Mouse (Mus musculus) forebrain, embryonic 13.5 days (tissue): Measurements from ENCODE around the gene Vamp2. TPM values are rescaled to one million over a fixed set of nuclear protein-coding genes. Genes with fewer than 3 reads are reported as not detected.

ENCODE experiments used
- ATAC-seq: fragments of 200-750 bp; cut with Nextera tagmentation; 2 replicates; pipeline ENCODE4 v1.8.0; 2017
- H3K27ac ChIP-seq: fragments of 300-500 bp; sonication (generic); 2 replicates; pipeline ENCODE4 v1.5.1; 2015; ENCODE audit warnings: inconsistent platforms, mild to moderate bottlenecking, moderate library complexity
- H3K27me3 ChIP-seq: fragments of 300-500 bp; sonication (generic); 2 replicates; pipeline ENCODE4 v1.6.1; 2015; ENCODE audit warnings: mild to moderate bottlenecking, inconsistent platforms
- H3K36me3 ChIP-seq: fragments of 300-500 bp; sonication (generic); 2 replicates; pipeline ENCODE4 v1.6.1; 2015; ENCODE audit warnings: mild to moderate bottlenecking, inconsistent platforms; ENCODE audit not compliant: poor library complexity, severe bottlenecking
- H3K4me1 ChIP-seq: fragments of 300-500 bp; sonication (generic); 2 replicates; pipeline ENCODE4 v1.6.1; 2015; ENCODE audit warnings: inconsistent platforms
- H3K4me2 ChIP-seq: fragments of 300-500 bp; sonication (generic); 2 replicates; pipeline ENCODE4 v1.6.1; 2015; ENCODE audit warnings: inconsistent platforms, mild to moderate bottlenecking, moderate library complexity
- H3K4me3 ChIP-seq: fragments of 300-500 bp; sonication (generic); 2 replicates; pipeline ENCODE4 v1.5.1; 2015; ENCODE audit warnings: mild to moderate bottlenecking, inconsistent platforms
- H3K9ac ChIP-seq: fragments of 300-500 bp; sonication (generic); 2 replicates; pipeline ENCODE4 v1.6.1; 2015; ENCODE audit warnings: mild to moderate bottlenecking, inconsistent platforms
- H3K9me3 ChIP-seq: fragments of 300-500 bp; sonication (generic); replicated peaks from 2 replicates; pipeline ENCODE4 v1.6.1; 2016; ENCODE audit warnings: inconsistent platforms
- WGBS: fragments of 180-500 bp; shearing (Covaris S2); methylation state at CpG from one replicate; pipeline ENCODE4 v1.1.7; 2015; 5-methylcytosine and 5-hydroxymethylcytosine counted together
- polyA plus RNA-seq: library from polyadenylated mRNA; unstranded; fragments of >200 nt; fragmentation: Nextera tagmentation; extraction: Ambion mirVana; gene quantifications from 2 replicates; pipeline ENCODE4 v1.2.1, GENCODE M21; 2015

The Vamp2 gene
- polyA plus RNA-seq, 1 experiment from 2014 or later = 110 TPM

GRCm38 (mm10) chr11:69105796-69106195 lies 17.5 kb downstream of the Vamp2 start:
- 0 out of 2 replicates have a peak overlapping the region, but pooled peaks have one; percentile 26 for H3K9ac ChIP-seq
- peaks cover 3% of the 10 kb centered on the region; the same call in 1 of the 2 replicates for H3K4me1 ChIP-seq
- no peaks in the 10 kb centered on the region for H3K27me3 ChIP-seq
- H3K27ac ChIP-seq = no peak overlapping the region
- no peak overlapping the region for H3K4me2 ChIP-seq
- no peaks in the 10 kb centered on the region for H3K9me3 ChIP-seq
- H3K36me3 ChIP-seq = peaks cover 88% of the 10 kb centered on the region
- ATAC-seq = no peak
- H3K4me3 ChIP-seq = no peak overlapping the region
- 85% methylated on average over 2 of the region's 2 CpGs for WGBS

- Histone ChIP-seq H3K4me1 (0 out of 2 replicates have a peak, but pooled peaks cover 2% of the 10 kb centered on the region), H3K36me3 (peaks cover 83% of the 10 kb centered on the region), H3K4me3 (no peak overlapping the region), H3K9me3 (no peaks in the 10 kb centered on the region), H3K27ac (no peak overlapping the region), H3K9ac (no peak overlapping the region), H3K4me2 (no peak overlapping the region), H3K27me3 (no peaks in the 10 kb centered on the region)
- ATAC-seq = no peak
- 86% methylated on average over 11 of the region's 11 CpGs for WGBS
Measured at GRCm38 (mm10) chr11:69106299-69106698, 18.0 kb downstream of the Vamp2 start.

- 84% methylated on average over 11 of the region's 11 CpGs for WGBS
- Histone ChIP-seq H3K36me3 (peaks cover 78% of the 10 kb centered on the region), H3K4me1 (0 out of 2 replicates have a peak, but pooled peaks cover 6% of the 10 kb centered on the region), H3K9me3 (no peaks in the 10 kb centered on the region), H3K27ac (no peak overlapping the region), H3K27me3 (no peaks in the 10 kb centered on the region), H3K9ac (no peak overlapping the region), H3K4me2 (no peak overlapping the region), H3K4me3 (no peak overlapping the region)
- ATAC-seq = no peak
Measured at GRCm38 (mm10) chr11:69106842-69107241, 18.6 kb downstream of the Vamp2 start.

GRCm38 (mm10) chr11:69107676-69108075 lies 19.4 kb downstream of the Vamp2 start:
- Histone ChIP-seq H3K9ac (no peak overlapping the region), H3K4me1 (0 out of 2 replicates have a peak, but pooled peaks cover 6% of the 10 kb centered on the region), H3K4me3 (no peak overlapping the region), H3K27me3 (no peaks in the 10 kb centered on the region; the same call in 1 of the 2 replicates), H3K4me2 (no peak overlapping the region), H3K27ac (no peak overlapping the region), H3K9me3 (no peaks in the 10 kb centered on the region), H3K36me3 (peaks cover 69% of the 10 kb centered on the region)
- no peak for ATAC-seq
- WGBS = 86% methylated on average over 11 of the region's 11 CpGs

GRCm38 (mm10) chr11:69108223-69108622 lies 19.9 kb downstream of the Vamp2 start:
- H3K4me2 ChIP-seq = no peak overlapping the region

GRCm38 (mm10) chr11:69109032-69109900 lies 21.0 kb downstream of the Vamp2 start:
- no peak overlapping the region for H3K4me2 ChIP-seq
- H3K4me1 ChIP-seq = 0 out of 2 replicates have a peak, but pooled peaks cover 6% of the 10 kb centered on the region
- peaks cover 3% of the 10 kb centered on the region for H3K27me3 ChIP-seq
- ATAC-seq = no peak
- no peaks in the 10 kb centered on the region for H3K9me3 ChIP-seq
- no peak overlapping the region for H3K4me3 ChIP-seq
- H3K27ac ChIP-seq = no peak overlapping the region
- peaks cover 53% of the 10 kb centered on the region for H3K36me3 ChIP-seq
- 78% methylated on average over 13 of the region's 13 CpGs for whole genome bisulfite sequencing
- H3K9ac ChIP-seq = no peak overlapping the region

More at GRCm38 (mm10) chr11:69108223-69108622, 19.9 kb downstream of the Vamp2 start:
- H3K9me3 ChIP-seq = no peaks in the 10 kb centered on the region
- 88% methylated on average over 9 of the region's 9 CpGs for WGBS
- peaks cover 64% of the 10 kb centered on the region for H3K36me3 ChIP-seq
- no peak for ATAC-seq
- H3K27ac ChIP-seq = no peak overlapping the region
- H3K9ac ChIP-seq = no peak overlapping the region
- no peaks in the 10 kb centered on the region; the same call in 1 of the 2 replicates for H3K27me3 ChIP-seq
- 0 out of 2 replicates have a peak, but pooled peaks cover 6% of the 10 kb centered on the region for H3K4me1 ChIP-seq
- H3K4me3 ChIP-seq = no peak overlapping the region

GRCm38 (mm10) chr11:69110319-69111046 lies 22.2 kb downstream of the Vamp2 start:
- Histone ChIP-seq H3K36me3 (peaks cover 41% of the 10 kb centered on the region), H3K9ac (peak overlapping the region; percentile 58), H3K4me3 (peak overlapping the region; percentile 48), H3K4me1 (0 out of 2 replicates have a peak, but pooled peaks cover 6% of the 10 kb centered on the region), H3K27ac (no peak overlapping the region), H3K4me2 (peak overlapping the region; percentile 60), H3K9me3 (no peaks in the 10 kb centered on the region), H3K27me3 (peaks cover 6% of the 10 kb centered on the region)
- ATAC-seq = peak; percentile 77
- WGBS = under 1% methylated on average over 30 of the region's 30 CpGs

- Histone ChIP-seq H3K27me3 (peaks cover 10% of the 10 kb centered on the region), H3K36me3 (peaks cover 34% of the 10 kb centered on the region), H3K9ac (peak overlapping the region; percentile 58), H3K4me3 (peak overlapping the region; percentile 48), H3K4me1 (0 out of 2 replicates have a peak, but pooled peaks cover 6% of the 10 kb centered on the region), H3K27ac (no peak overlapping the region), H3K4me2 (peak overlapping the region; percentile 60), H3K9me3 (no peaks in the 10 kb centered on the region)
- no peak for ATAC-seq
- 3% methylated on average over 21 of the region's 21 CpGs for WGBS
Measured at GRCm38 (mm10) chr11:69111051-69111810, 22.9 kb downstream of the Vamp2 start.

GRCm38 (mm10) chr11:69111865-69112264 lies 23.6 kb downstream of the Vamp2 start:
- H3K9me3 ChIP-seq = no peaks in the 10 kb centered on the region
- H3K36me3 ChIP-seq = peaks cover 28% of the 10 kb centered on the region
- WGBS = 72% methylated on average over 4 of the region's 4 CpGs
- 0 out of 2 replicates have a peak, but pooled peaks cover 7% of the 10 kb centered on the region for H3K4me1 ChIP-seq
- H3K9ac ChIP-seq = 0 out of 2 replicates have a peak overlapping the region, but pooled peaks have one; percentile 2
- peaks cover 10% of the 10 kb centered on the region for H3K27me3 ChIP-seq
- ATAC-seq = no peak
- H3K4me2 ChIP-seq = peak overlapping the region; percentile 60
- H3K4me3 ChIP-seq = no peak overlapping the region; the same call in 1 of the 2 replicates
- no peak overlapping the region for H3K27ac ChIP-seq

GRCm38 (mm10) chr11:69114018-69114417 lies 25.7 kb downstream of the Vamp2 start:
- no peak for ATAC-seq
- peaks cover 10% of the 10 kb centered on the region for H3K27me3 ChIP-seq
- no peak overlapping the region for H3K4me3 ChIP-seq
- peaks cover 6% of the 10 kb centered on the region for H3K36me3 ChIP-seq
- peaks cover 17% of the 10 kb centered on the region for H3K4me1 ChIP-seq
- H3K9me3 ChIP-seq = no peaks in the 10 kb centered on the region
- no peak overlapping the region for H3K27ac ChIP-seq
- no peak overlapping the region for H3K4me2 ChIP-seq
- H3K9ac ChIP-seq = no peak overlapping the region
- WGBS = 66% methylated on average over 3 of the region's 3 CpGs

GRCm38 (mm10) chr11:69114621-69115020 lies 26.3 kb downstream of the Vamp2 start:
- no peak overlapping the region for H3K4me3 ChIP-seq
- WGBS = 74% methylated on average over 3 of the region's 3 CpGs
- peaks cover 10% of the 10 kb centered on the region for H3K27me3 ChIP-seq
- no peak overlapping the region for H3K4me2 ChIP-seq
- peaks cover under 1% of the 10 kb centered on the region; the same call in 1 of the 2 replicates for H3K36me3 ChIP-seq
- no peaks in the 10 kb centered on the region for H3K9me3 ChIP-seq
- H3K4me1 ChIP-seq = peaks cover 23% of the 10 kb centered on the region
- H3K9ac ChIP-seq = no peak overlapping the region
- ATAC-seq = no peak
- H3K27ac ChIP-seq = no peak overlapping the region
